8 mouse cellular contexts compared by ENCODE assay signal in genomic region chr6:83033249-83034185, GRCm38 (mm10). TPM values are rescaled to one million over a fixed set of nuclear protein-coding genes. Genes with fewer than 3 reads are reported as not detected.
A peak's percentile ranks its signal among the peaks of the same experiment; 100 is the strongest.
DNase-seq lines count a peak whose midpoint lies in the region; ATAC-seq and TF ChIP-seq lines count a peak whose summit lies in the region.

Gene Dok1, minus strand, starts transcription at chr6:83033471.
Gene Loxl3, plus strand, starts transcription at chr6:83034173.

- no peaks in the 10 kb centered on the region for H3K9me3 ChIP-seq in hindbrain, embryonic 14.5 days (ENCODE audit: control insufficient read depth, low read length)
- no peaks in the 10 kb centered on the region for H3K9me3 ChIP-seq in midbrain, postnatal 0 days (ENCODE audit: low read length)
- no peaks in the 10 kb centered on the region for H3K9me3 ChIP-seq in stomach, embryonic 16.5 days (replicated peaks; ENCODE audit: control insufficient read depth, low read length)

- DNase-seq in Muller cell, postnatal 12 days (ENCODE audit: inconsistent ontology term), result peak; percentile 94
- peak; percentile 80 for DNase-seq in brain, embryonic 14.5 days (ENCODE audit: low read depth)
- DNase-seq in gastrocnemius, adult 2 months, result peak; percentile 82
- peak; percentile 55 for DNase-seq in hindbrain, embryonic 14.5 days (ENCODE audit: low spot score)
- DNase-seq in liver, adult 2 months (ENCODE audit: extremely low read depth, low read depth, low spot score), result no peak
- DNase-seq in midbrain, postnatal 0 days (ENCODE audit: low spot score), result peak; percentile 62
- DNase-seq in layer of hippocampus, adult 8-10 months (ENCODE audit: low spot score in 2 of 2), result no peak

- H3K4me1 ChIP-seq in hindbrain, embryonic 14.5 days (replicated peaks; ENCODE audit: control insufficient read depth, insufficient read depth, low read length), result peaks cover 23% of the 10 kb centered on the region; the same call in 1 of the 2 replicates
- peaks cover 3% of the 10 kb centered on the region; the same call in 1 of the 2 replicates for H3K4me1 ChIP-seq in liver, adult 2 months (ENCODE audit: control insufficient read depth, insufficient read depth, low read length)
- H3K4me1 ChIP-seq in midbrain, postnatal 0 days (ENCODE audit: insufficient read depth, low read length), result peaks cover 8% of the 10 kb centered on the region; the same call in 1 of the 2 replicates
- peaks cover 18% of the 10 kb centered on the region for H3K4me1 ChIP-seq in stomach, embryonic 16.5 days (ENCODE audit: control insufficient read depth, insufficient read depth, low read length)

- peak within 1 kb of the TSS; percentile 88 for H3K27ac ChIP-seq in gastrocnemius, adult 2 months
- 0 out of 2 replicates have a peak within 1 kb of the TSS, but pooled peaks have one; percentile 39 for H3K27ac ChIP-seq in hindbrain, embryonic 14.5 days
- H3K27ac ChIP-seq in liver, adult 2 months (replicated peaks; ENCODE audit: insufficient read depth, low read depth, low read length), result peak within 1 kb of the TSS; percentile 43
- peak within 1 kb of the TSS; percentile 59; the same call in 1 of the 2 replicates for H3K27ac ChIP-seq in midbrain, postnatal 0 days (ENCODE audit: low read depth, low read length)
- H3K27ac ChIP-seq in stomach, embryonic 16.5 days (ENCODE audit: low read length), result peak within 1 kb of the TSS; percentile 91

- peaks cover 47% of the 10 kb centered on the region for H3K27me3 ChIP-seq in hindbrain, embryonic 14.5 days (ENCODE audit: control insufficient read depth, insufficient read depth, low read length)
- H3K27me3 ChIP-seq in liver, adult 2 months (ENCODE audit: control insufficient read depth, insufficient read depth, low read length), result no peaks in the 10 kb centered on the region
- H3K27me3 ChIP-seq in midbrain, postnatal 0 days (ENCODE audit: insufficient read depth, low read length), result peaks cover 36% of the 10 kb centered on the region
- H3K27me3 ChIP-seq in stomach, embryonic 16.5 days (ENCODE audit: control insufficient read depth, insufficient read depth, low read length), result peaks cover 7% of the 10 kb centered on the region; the same call in 1 of the 2 replicates

- no peak for TF ChIP-seq POLR2A in brain, embryonic 14.5 days (IDR thresholded peaks at IDR 0.05; ENCODE audit: borderline replicate concordance, extremely low read depth, insufficient read depth, insufficient read length, poor library complexity, severe bottlenecking)
- TF ChIP-seq POLR2A in liver, adult 2 months (IDR thresholded peaks at IDR 0.05; ENCODE audit: extremely low read depth, insufficient read depth, low read length), result 0 out of 2 replicates have a peak, but pooled peaks have one; percentile 27

- intact Hi-C loops in gastrocnemius, adult 2 months (cut with DNase I), result no loop called here

- TF ChIP-seq CTCF in brain, embryonic 14.5 days (IDR thresholded peaks at IDR 0.05; ENCODE audit: borderline replicate concordance, extremely low read depth, insufficient read depth, insufficient read length), result no peak
- no peak for TF ChIP-seq CTCF in gastrocnemius, adult 2 months (IDR thresholded peaks at IDR 0.05)
- TF ChIP-seq CTCF in liver, adult 2 months (IDR thresholded peaks at IDR 0.05; ENCODE audit: low read depth, low read length), result no peak
- TF ChIP-seq CTCF in midbrain, postnatal 0 days (IDR thresholded peaks at IDR 0.05), result no peak

- H3K4me2 ChIP-seq in hindbrain, embryonic 14.5 days (replicated peaks), result peak within 1 kb of the TSS; percentile 67
- peak within 1 kb of the TSS; percentile 76 for H3K4me2 ChIP-seq in midbrain, postnatal 0 days (ENCODE audit: low read depth, low read length, poor library complexity, severe bottlenecking)
- peak within 1 kb of the TSS; percentile 92 for H3K4me2 ChIP-seq in stomach, embryonic 16.5 days (ENCODE audit: low read depth, low read length)

- peak; percentile 52 for ATAC-seq in hindbrain, embryonic 14.5 days (ENCODE audit: low FRiP score)
- peak; percentile 73 for ATAC-seq in midbrain, postnatal 0 days (ENCODE audit: low FRiP score)
- peak; percentile 88 for ATAC-seq in stomach, embryonic 16.5 days (ENCODE audit: insufficient read depth, low FRiP score)

- no peaks in the 10 kb centered on the region for H3K79me2 ChIP-seq in liver, adult 2 months (ENCODE audit: control insufficient read depth, insufficient read depth, low read length)

- under 1% methylated on average over 51 of the region's 51 CpGs for WGBS in hindbrain, embryonic 14.5 days
- 1% methylated on average over 51 of the region's 51 CpGs for WGBS in liver, adult 2 months
- under 1% methylated on average over 49 of the region's 51 CpGs for WGBS in midbrain, postnatal 0 days
- under 1% methylated on average over 51 of the region's 51 CpGs for WGBS in stomach, embryonic 16.5 days

- no peaks in the 10 kb centered on the region for H3K36me3 ChIP-seq in hindbrain, embryonic 14.5 days (replicated peaks; ENCODE audit: control insufficient read depth, insufficient read depth)
- no peaks in the 10 kb centered on the region for H3K36me3 ChIP-seq in liver, adult 2 months (ENCODE audit: control insufficient read depth, insufficient read depth, low read length)
- H3K36me3 ChIP-seq in midbrain, postnatal 0 days (ENCODE audit: insufficient read depth, low read length), result no peaks in the 10 kb centered on the region
- H3K36me3 ChIP-seq in stomach, embryonic 16.5 days (ENCODE audit: control insufficient read depth, insufficient read depth, low read length), result no peaks in the 10 kb centered on the region

- peak within 1 kb of the TSS; percentile 44 for H3K9ac ChIP-seq in hindbrain, embryonic 14.5 days
- H3K9ac ChIP-seq in liver, adult 2 months (ENCODE audit: low read depth, low read length), result peak within 1 kb of the TSS; percentile 49
- H3K9ac ChIP-seq in midbrain, postnatal 0 days (replicated peaks; ENCODE audit: low read length, poor library complexity, severe bottlenecking), result peak within 1 kb of the TSS; percentile 42; the same call in 1 of the 2 replicates
- peak within 1 kb of the TSS; percentile 83 for H3K9ac ChIP-seq in stomach, embryonic 16.5 days (ENCODE audit: low read length)

- peak within 1 kb of the TSS; percentile 81 for H3K4me3 ChIP-seq in gastrocnemius, adult 2 months
- peak within 1 kb of the TSS; percentile 38 for H3K4me3 ChIP-seq in hindbrain, embryonic 14.5 days (replicated peaks; ENCODE audit: low read length)
- H3K4me3 ChIP-seq in liver, adult 2 months (ENCODE audit: insufficient read depth, low read depth, low read length), result peak within 1 kb of the TSS; percentile 71
- H3K4me3 ChIP-seq in midbrain, postnatal 0 days (ENCODE audit: low read depth, low read length), result peak within 1 kb of the TSS; percentile 43
- H3K4me3 ChIP-seq in stomach, embryonic 16.5 days (replicated peaks; ENCODE audit: low read length), result peak within 1 kb of the TSS; percentile 59

RNA-seq across cellular contexts. Expression of gene Dok1, which starts in this region (rescaled TPM):
- 2.7 and 2.9 TPM in 2 replicates for polyA plus RNA-seq in brain, embryonic 14.5 days (2012; rRNA removed)
- total RNA-seq in gastrocnemius, adult 2 months (2021), result 1 to 10 TPM; 1.3 to 4.1 TPM
- 1.2 and 2.2 TPM in 2 replicates for polyA plus RNA-seq in hindbrain, embryonic 14.5 days (2014; fragmentation: Nextera tagmentation; extraction: Ambion mirVana)
- total RNA-seq in liver, adult 2 months (2014; rRNA removed), result 1.2 and 2.2 TPM in 2 replicates
- 1.3 and 1.4 TPM in 2 replicates for polyA plus RNA-seq in liver, adult 2 months (2012; rRNA removed)
- total RNA-seq in midbrain, postnatal 0 days (2014; rRNA removed), result 3.9 and 5.0 TPM in 2 replicates
- polyA plus RNA-seq in midbrain, postnatal 0 days (2015; fragmentation: Nextera tagmentation; extraction: Ambion mirVana), result 1.1 and 2.3 TPM in 2 replicates
- 10.5 and 11.3 TPM in 2 replicates for polyA plus RNA-seq in stomach, embryonic 16.5 days (2015; fragmentation: Nextera tagmentation; extraction: Ambion mirVana)
- 1 to 10 TPM; 3.3 to 7.4 (median 5.0) TPM for total RNA-seq in layer of hippocampus, adult 8-10 months (2022)

RNA-seq across cellular contexts. Expression of gene Loxl3, which starts in this region (rescaled TPM):
- polyA plus RNA-seq in brain, embryonic 14.5 days (2012; rRNA removed), result 6.7 and 7.3 TPM in 2 replicates
- 1 to 10 TPM; 2.1 to 3.5 TPM for total RNA-seq in gastrocnemius, adult 2 months (2021)
- polyA plus RNA-seq in hindbrain, embryonic 14.5 days (2014; fragmentation: Nextera tagmentation; extraction: Ambion mirVana), result 3.5 and 4.9 TPM in 2 replicates
- total RNA-seq in liver, adult 2 months (2014; rRNA removed), result 1.2 and 1.3 TPM in 2 replicates
- 0.85 and 1.1 TPM in 2 replicates for polyA plus RNA-seq in liver, adult 2 months (2012; rRNA removed)
- total RNA-seq in midbrain, postnatal 0 days (2014; rRNA removed), result 6.9 and 7.3 TPM in 2 replicates
- 4.7 and 5.6 TPM in 2 replicates for polyA plus RNA-seq in midbrain, postnatal 0 days (2015; fragmentation: Nextera tagmentation; extraction: Ambion mirVana)
- polyA plus RNA-seq in stomach, embryonic 16.5 days (2015; fragmentation: Nextera tagmentation; extraction: Ambion mirVana), result 19.4 and 19.5 TPM in 2 replicates
- total RNA-seq in layer of hippocampus, adult 8-10 months (2022), result 1 to 10 TPM; 2.5 to 4.7 (median 3.2) TPM

Comparison
In these comparisons a context has a peak if more than half of its experiments do, and no peak if none do; other contexts are left out.
1. DNase-seq: peak in Muller cell, postnatal 12 days (single experiment), brain, embryonic 14.5 days (single experiment), gastrocnemius, adult 2 months (single experiment), hindbrain, embryonic 14.5 days (single experiment) and midbrain, postnatal 0 days (single experiment); none in liver, adult 2 months (single experiment) and layer of hippocampus, adult 8-10 months (0 of 2).
2. H3K27ac ChIP-seq: peak in every context shown above with its lines; median percentile 91 in stomach, embryonic 16.5 days; 88 in gastrocnemius, adult 2 months; 59 in midbrain, postnatal 0 days; 43 in liver, adult 2 months; 39 in hindbrain, embryonic 14.5 days.
3. Peak in every context shown above with its lines, with median percentiles within 50 percentile points of each other: H3K4me3 ChIP-seq, ATAC-seq, H3K4me2 ChIP-seq and H3K9ac ChIP-seq.